Mouse (Mus musculus) E14TG2a.4 (cell line): ENCODE data around the gene Setd1b.

ENCODE experiments used
- CTCF ChIP-seq: conservative IDR thresholded peaks from 2 replicates; pipeline ENCODE4 v1.5.1; 2014; ENCODE audit warnings: low read length
- NANOG ChIP-seq: IDR thresholded peaks from 2 replicates; pipeline ENCODE4 v1.6.1; 2014; ENCODE audit warnings: borderline replicate concordance, low read length, mixed read lengths

GRCm38 (mm10) chr5:123143971-123144745, 2.2 kb downstream of the Setd1b start:
- TF ChIP-seq CTCF (no peak), NANOG (no peak)
